Mouse (Mus musculus) embryonic facial prominence, embryonic 14.5 days (tissue): ENCODE measurements around the gene Fyn. TPM values are rescaled to one million over a fixed set of nuclear protein-coding genes. Genes with fewer than 3 reads are reported as not detected.
A peak's percentile ranks its signal among the peaks of the same experiment; 100 is the strongest.

Experiments
- ATAC-seq: fragments of 200-750 bp; cut with Nextera tagmentation; 2 replicates; pipeline ENCODE4 v1.8.0; 2017; ENCODE audit warnings: low read depth, moderate number of reproducible peaks, moderate TSS enrichment
- DNase-seq: peaks from one replicate; pipeline ENCODE4 v3.0.0-alpha.2; 2015; ENCODE audit warnings: low spot score
- H3K27ac ChIP-seq: fragments of 300-500 bp; sonication (generic); replicated peaks from 2 replicates; pipeline ENCODE4 v1.5.1; 2014; ENCODE audit warnings: low read depth, mild to moderate bottlenecking, low read length, moderate library complexity
- H3K27me3 ChIP-seq: fragments of 300-500 bp; sonication (generic); replicated peaks from 2 replicates; pipeline ENCODE4 v1.6.1; 2014; ENCODE audit warnings: low read length; ENCODE audit not compliant: control insufficient read depth, insufficient read depth
- H3K36me3 ChIP-seq: fragments of 300-500 bp; sonication (generic); 2 replicates; pipeline ENCODE4 v1.6.1; 2014; ENCODE audit warnings: low read length, mixed read lengths; ENCODE audit not compliant: control insufficient read depth, insufficient read depth
- H3K4me1 ChIP-seq: fragments of 300-500 bp; sonication (generic); 2 replicates; pipeline ENCODE4 v1.6.1; 2014; ENCODE audit warnings: antibody characterized with exemption, low read length; ENCODE audit not compliant: control insufficient read depth, insufficient read depth
- H3K4me2 ChIP-seq: fragments of 300-500 bp; sonication (generic); 2 replicates; pipeline ENCODE4 v1.6.1; 2014; ENCODE audit warnings: low read depth, mild to moderate bottlenecking, low read length, moderate library complexity, mixed read lengths
- H3K4me3 ChIP-seq: fragments of 300-500 bp; sonication (generic); 2 replicates; pipeline ENCODE4 v1.5.1; 2014; ENCODE audit warnings: low read depth, mild to moderate bottlenecking, low read length
- H3K9ac ChIP-seq: fragments of 300-500 bp; sonication (generic); 2 replicates; pipeline ENCODE4 v1.6.1; 2014; ENCODE audit warnings: low read depth, mild to moderate bottlenecking, low read length, moderate library complexity, mixed read lengths
- H3K9me3 ChIP-seq: fragments of 300-500 bp; sonication (generic); 2 replicates; pipeline ENCODE4 v1.6.1; 2016; ENCODE audit warnings: low read length; ENCODE audit not compliant: control insufficient read depth
- WGBS: fragments of 180-500 bp; shearing (Covaris S2); extraction: QIAGEN DNeasy Blood & Tissue Kit; methylation state at CpG from one replicate; pipeline ENCODE4 v1.1.7; 2014; 5-methylcytosine and 5-hydroxymethylcytosine counted together
- polyA plus RNA-seq: library from polyadenylated mRNA; unstranded; fragments of >200 nt; fragmentation: Nextera tagmentation; extraction: Ambion mirVana; gene quantifications from 2 replicates; pipeline ENCODE4 v1.2.1, GENCODE M21; 2014

The Fyn gene
- polyA plus RNA-seq, 1 experiment from 2014 or later, result 60.8 TPM

GRCm38 (mm10) chr10:39421772-39422171 lies 53.1 kb downstream of the Fyn start:
- H3K9me3 ChIP-seq, result no peaks in the 10 kb centered on the region
- H3K27me3 ChIP-seq, result no peaks in the 10 kb centered on the region
- H3K4me2 ChIP-seq, result no peak overlapping the region
- no peak overlapping the region for H3K4me3 ChIP-seq
- H3K36me3 ChIP-seq, result no peaks in the 10 kb centered on the region
- 78% methylated on average over 9 of the region's 9 CpGs for WGBS
- H3K9ac ChIP-seq, result no peak overlapping the region
- no peak overlapping the region for H3K27ac ChIP-seq
- DNase-seq (no peak), ATAC-seq (no peak)
- H3K4me1 ChIP-seq, result peaks cover 27% of the 10 kb centered on the region

- WGBS, result 77% methylated on average over 3 of the region's 3 CpGs
Measured at GRCm38 (mm10) chr10:39424643-39425042, 56.0 kb downstream of the Fyn start.

GRCm38 (mm10) chr10:39426033-39426432 lies 57.4 kb downstream of the Fyn start:
- DNase-seq, result no peak
- WGBS, result 85% methylated on average over 3 of the region's 3 CpGs
- H3K9me3 ChIP-seq, result no peaks in the 10 kb centered on the region
- H3K4me1 ChIP-seq, result peaks cover 14% of the 10 kb centered on the region
- no peak overlapping the region for H3K27ac ChIP-seq
- no peak overlapping the region for H3K4me2 ChIP-seq
- H3K4me3 ChIP-seq, result no peak overlapping the region
- no peak overlapping the region for H3K9ac ChIP-seq
- no peaks in the 10 kb centered on the region for H3K27me3 ChIP-seq
- ATAC-seq, result no peak
- no peaks in the 10 kb centered on the region for H3K36me3 ChIP-seq

More at GRCm38 (mm10) chr10:39424643-39425042, 56.0 kb downstream of the Fyn start:
- Histone ChIP-seq H3K4me3 (no peak overlapping the region), H3K27me3 (no peaks in the 10 kb centered on the region), H3K27ac (no peak overlapping the region), H3K4me1 (peaks cover 23% of the 10 kb centered on the region), H3K36me3 (no peaks in the 10 kb centered on the region), H3K9me3 (no peaks in the 10 kb centered on the region), H3K4me2 (no peak overlapping the region), H3K9ac (no peak overlapping the region)
- ATAC-seq, result no peak
- no peak for DNase-seq

- ATAC-seq, result no peak
- no peaks in the 10 kb centered on the region for H3K36me3 ChIP-seq
- H3K27me3 ChIP-seq, result no peaks in the 10 kb centered on the region
- H3K4me2 ChIP-seq, result no peak overlapping the region
- peak overlapping the region; percentile 12; the same call in 1 of the 2 replicates for H3K27ac ChIP-seq
- H3K9me3 ChIP-seq, result no peaks in the 10 kb centered on the region
- no peak overlapping the region for H3K4me3 ChIP-seq
- WGBS, result 22% methylated on average over 5 of the region's 5 CpGs
- no peak for DNase-seq
- no peak overlapping the region for H3K9ac ChIP-seq
- peaks cover 5% of the 10 kb centered on the region; the same call in 1 of the 2 replicates for H3K4me1 ChIP-seq
Measured at GRCm38 (mm10) chr10:39426833-39427490, 58.3 kb downstream of the Fyn start.

- ATAC-seq, result no peak
- WGBS, result 73% methylated on average over 4 of the region's 4 CpGs
Measured at GRCm38 (mm10) chr10:39429661-39430060, 61.0 kb downstream of the Fyn start.

GRCm38 (mm10) chr10:39430074-39430764 lies 61.6 kb downstream of the Fyn start:
- DNase-seq, result peak; percentile 63
- 49% methylated on average over 14 of the region's 14 CpGs for WGBS
- peak; percentile 41; the same call in 1 of the 2 replicates for ATAC-seq

More at GRCm38 (mm10) chr10:39429661-39430060, 61.0 kb downstream of the Fyn start:
- DNase-seq, result no peak
- Histone ChIP-seq H3K9me3 (no peaks in the 10 kb centered on the region), H3K27me3 (no peaks in the 10 kb centered on the region), H3K4me3 (no peak overlapping the region), H3K4me2 (no peak overlapping the region), H3K9ac (no peak overlapping the region), H3K4me1 (peaks cover 7% of the 10 kb centered on the region; the same call in 1 of the 2 replicates), H3K36me3 (no peaks in the 10 kb centered on the region), H3K27ac (no peak overlapping the region)

GRCm38 (mm10) chr10:39431265-39431664 lies 62.6 kb downstream of the Fyn start:
- H3K9me3 ChIP-seq, result no peaks in the 10 kb centered on the region
- H3K27me3 ChIP-seq, result no peaks in the 10 kb centered on the region
- no peak overlapping the region for H3K4me2 ChIP-seq
- no peak overlapping the region for H3K4me3 ChIP-seq
- H3K9ac ChIP-seq, result no peak overlapping the region
- no peak overlapping the region for H3K27ac ChIP-seq
- peaks cover 7% of the 10 kb centered on the region; the same call in 1 of the 2 replicates for H3K4me1 ChIP-seq
- no peak for DNase-seq
- 88% methylated on average over 2 of the region's 2 CpGs for WGBS
- ATAC-seq, result no peak
- no peaks in the 10 kb centered on the region for H3K36me3 ChIP-seq

More at GRCm38 (mm10) chr10:39430074-39430764, 61.6 kb downstream of the Fyn start:
- Histone ChIP-seq H3K4me2 (no peak overlapping the region), H3K27me3 (no peaks in the 10 kb centered on the region), H3K9me3 (no peaks in the 10 kb centered on the region), H3K27ac (no peak overlapping the region), H3K36me3 (no peaks in the 10 kb centered on the region), H3K4me1 (peaks cover 7% of the 10 kb centered on the region; the same call in 1 of the 2 replicates), H3K9ac (no peak overlapping the region), H3K4me3 (no peak overlapping the region)

GRCm38 (mm10) chr10:39432648-39433568 lies 64.3 kb downstream of the Fyn start:
- no peak overlapping the region for H3K27ac ChIP-seq
- 76% methylated on average over 14 of the region's 14 CpGs for WGBS
- no peak overlapping the region for H3K4me3 ChIP-seq
- no peak overlapping the region for H3K9ac ChIP-seq
- ATAC-seq, result no peak
- no peaks in the 10 kb centered on the region for H3K36me3 ChIP-seq
- no peak overlapping the region for H3K4me2 ChIP-seq
- H3K27me3 ChIP-seq, result no peaks in the 10 kb centered on the region
- H3K4me1 ChIP-seq, result 0 out of 2 replicates have a peak, but pooled peaks cover 3% of the 10 kb centered on the region
- no peak for DNase-seq
- H3K9me3 ChIP-seq, result no peaks in the 10 kb centered on the region
